Mouse (Mus musculus): Measurements from ENCODE around the gene Vmn1r181. TPM values are rescaled to one million over a fixed set of nuclear protein-coding genes. Genes with fewer than 3 reads are reported as not detected.

Vmn1r181 gene
- not detected in 2 replicates for polyA plus RNA-seq (2012; rRNA removed)

GRCm38 (mm10) chr7:23974315-23974714, at the start of gene Vmn1r181:
TSS of gene Vmn1r181 (plus strand) at chr7:23974615.

GRCm38 (mm10) chr7:23926678-23927077, 47.7 kb upstream of the Vmn1r181 start, which contains the start of gene Vmn1r179:
TSS of gene Vmn1r179 (plus strand) at chr7:23926978.

GRCm38 (mm10) chr7:23950332-23950731, 24.1 kb upstream of the Vmn1r181 start, which contains the start of gene Vmn1r180:
TSS of gene Vmn1r180 (plus strand) at chr7:23950632.

GRCm38 (mm10) chr7:24001391-24001790, 27.0 kb downstream of the Vmn1r181 start, which contains the start of gene V1rd19:
TSS of gene V1rd19 (plus strand) at chr7:24001691.

Other genes with a start within 250 kb of the Vmn1r181 start
- not detected in 2 replicates for gene Vmn1r174, start 222.3 kb upstream of the Vmn1r181 start, polyA plus RNA-seq (2012; rRNA removed)
- not detected in 2 replicates for gene Vmn1r175, start 164.0 kb upstream of the Vmn1r181 start, polyA plus RNA-seq (2012; rRNA removed)
- not detected in 2 replicates for gene Vmn1r176, start 137.2 kb upstream of the Vmn1r181 start, polyA plus RNA-seq (2012; rRNA removed)
- not detected in 2 replicates for gene Vmn1r177, start 108.2 kb upstream of the Vmn1r181 start, polyA plus RNA-seq (2012; rRNA removed)
- gene Vmn1r178, start 82.6 kb upstream of the Vmn1r181 start, polyA plus RNA-seq (2012; rRNA removed) = not detected in 2 replicates
- not detected in 2 replicates for gene Vmn1r179, start 47.6 kb upstream of the Vmn1r181 start, polyA plus RNA-seq (2012; rRNA removed)
- gene Vmn1r180, start 24.0 kb upstream of the Vmn1r181 start, polyA plus RNA-seq (2012; rRNA removed) = not detected in 2 replicates
- gene V1rd19, start 27.1 kb downstream of the Vmn1r181 start, polyA plus RNA-seq (2012; rRNA removed) = not detected in 2 replicates
- gene Vmn1r183, start 78.6 kb downstream of the Vmn1r181 start, polyA plus RNA-seq (2012; rRNA removed) = not detected in 2 replicates
- 5.7 and 6.0 TPM in 2 replicates for gene Zfp180, start 107.3 kb downstream of the Vmn1r181 start, polyA plus RNA-seq (2012; rRNA removed)
- gene Zfp112, start 137.7 kb downstream of the Vmn1r181 start, polyA plus RNA-seq (2012; rRNA removed) = 0.49 and 0.68 TPM in 2 replicates
- 2.6 and 2.7 TPM in 2 replicates for gene Zfp235, start 159.6 kb downstream of the Vmn1r181 start, polyA plus RNA-seq (2012; rRNA removed)
- 0.11 and 0.13 TPM in 2 replicates for gene Zfp114, start 200.4 kb downstream of the Vmn1r181 start, polyA plus RNA-seq (2012; rRNA removed)
- 0.79 and 0.87 TPM in 2 replicates for gene Zfp111, start 236.8 kb downstream of the Vmn1r181 start, polyA plus RNA-seq (2012; rRNA removed)

Data from liver, embryonic 18 days (tissue).